Mouse (Mus musculus): Measurements from ENCODE around the gene Gm4858.
"Not testable (repeated sequence)": the region's sequence is repeated elsewhere in the genome, so short reads cannot be mapped to it uniquely, and the experiment has no call there.

Gene Gm4858

GRCm38 (mm10) chr3:93068523-93068922, at the start of gene Gm4858:
Gene Gm4858 (plus strand): TSS chr3:93068823.
- DNase-seq (ENCODE audit: low read depth, low spot score) = not testable (repeated sequence)

- DNase-seq (ENCODE audit: low read depth, low spot score) = no peak
These were observed 49.7 kb upstream of the Gm4858 start, which contains the start of gene Lce1m for GRCm38 (mm10) chr3:93018960-93019359. Gene Lce1m (minus strand): TSS chr3:93019060.

GRCm38 (mm10) chr3:93021171-93021570, 47.5 kb upstream of the Gm4858 start:
- DNase-seq (ENCODE audit: low read depth, low spot score) = no peak

- no peak for DNase-seq (ENCODE audit: low read depth, low spot score)
These were observed 45.0 kb upstream of the Gm4858 start for GRCm38 (mm10) chr3:93023411-93024184.

GRCm38 (mm10) chr3:93025486-93025885, 43.1 kb upstream of the Gm4858 start:
- DNase-seq (ENCODE audit: low read depth, low spot score) = no peak

- no peak for DNase-seq (ENCODE audit: low read depth, low spot score)
These were observed 37.2 kb upstream of the Gm4858 start for GRCm38 (mm10) chr3:93031450-93031849.

GRCm38 (mm10) chr3:93050182-93050581, 18.4 kb upstream of the Gm4858 start:
- DNase-seq (ENCODE audit: low read depth, low spot score) = no peak

GRCm38 (mm10) chr3:93052826-93053474, 15.7 kb upstream of the Gm4858 start:
- no peak for DNase-seq (ENCODE audit: low read depth, low spot score)

GRCm38 (mm10) chr3:93086631-93087030, 18.0 kb downstream of the Gm4858 start:
- no peak for DNase-seq (ENCODE audit: low read depth, low spot score)

- not testable (repeated sequence) for DNase-seq (ENCODE audit: low read depth, low spot score)
These were observed 25.0 kb downstream of the Gm4858 start for GRCm38 (mm10) chr3:93093581-93093980.

GRCm38 (mm10) chr3:93096447-93096846, 27.8 kb downstream of the Gm4858 start:
- DNase-seq (ENCODE audit: low read depth, low spot score) = no peak

- no peak for DNase-seq (ENCODE audit: low read depth, low spot score)
These were observed 43.0 kb downstream of the Gm4858 start for GRCm38 (mm10) chr3:93111668-93112067.

GRCm38 (mm10) chr3:93114481-93114880, 45.9 kb downstream of the Gm4858 start:
- DNase-seq (ENCODE audit: low read depth, low spot score) = no peak

GRCm38 (mm10) chr3:93119101-93119500, 50.5 kb downstream of the Gm4858 start:
- no peak for DNase-seq (ENCODE audit: low read depth, low spot score)

Measured in skeletal muscle tissue, adult 2 months (tissue).